Mouse (Mus musculus) liver, adult 2 months (tissue): ENCODE measurements at regions not wholly inside any gene's neighbourhood (a gene's known extent, or its start where the extent isn't known, plus 50 kb on each side); places are given as distances from the start of the nearest gene placed in this dataset.

Experiments
- DNase-seq: peaks from one replicate; pipeline ENCODE4 v3.0.0-alpha.2; 2011; ENCODE audit warnings: low read depth, low spot score; ENCODE audit errors: extremely low read depth
- H3K27ac ChIP-seq: fragments of 200-500 bp; replicated peaks from 2 replicates; pipeline ENCODE4 v1.5.1; 2012; ENCODE audit warnings: low read depth, mild to moderate bottlenecking, control low read depth, inconsistent platforms, low read length; ENCODE audit not compliant: insufficient read depth
- H3K27me3 ChIP-seq: fragments of 200-500 bp; 2 replicates; pipeline ENCODE4 v1.6.1; 2012; ENCODE audit warnings: mild to moderate bottlenecking, moderate library complexity, low read length, inconsistent platforms; ENCODE audit not compliant: control insufficient read depth, insufficient read depth
- H3K36me3 ChIP-seq: fragments of 200-500 bp; 2 replicates; pipeline ENCODE4 v1.6.1; 2012; ENCODE audit warnings: low read length, inconsistent platforms; ENCODE audit not compliant: control insufficient read depth, insufficient read depth
- H3K4me1 ChIP-seq: fragments of 200-500 bp; 2 replicates; pipeline ENCODE4 v1.6.1; 2011; ENCODE audit warnings: low read length; ENCODE audit not compliant: control insufficient read depth, insufficient read depth
- H3K4me3 ChIP-seq: fragments of 200-500 bp; 2 replicates; pipeline ENCODE4 v1.5.1; 2011; ENCODE audit warnings: low read depth, mild to moderate bottlenecking, control low read depth, low read length, moderate library complexity; ENCODE audit not compliant: insufficient read depth
- H3K79me2 ChIP-seq: fragments of 200-500 bp; 2 replicates; pipeline ENCODE4 v1.6.1; 2012; ENCODE audit warnings: inconsistent platforms, mild to moderate bottlenecking, low read length, moderate library complexity; ENCODE audit not compliant: control insufficient read depth, insufficient read depth
- H3K9ac ChIP-seq: fragments of 200-500 bp; 2 replicates; pipeline ENCODE4 v1.6.1; 2012; ENCODE audit warnings: low read depth, mild to moderate bottlenecking, control low read depth, inconsistent platforms, low read length
- CTCF ChIP-seq: fragments of 200-500 bp; IDR thresholded peaks from 2 replicates; pipeline ENCODE4 v1.5.1; 2011; ENCODE audit warnings: low read depth, low read length, control low read depth
- POLR2A ChIP-seq: fragments of 200-500 bp; IDR thresholded peaks from 2 replicates; pipeline ENCODE4 v1.6.1; 2011; ENCODE audit warnings: low read length, control low read depth; ENCODE audit not compliant: insufficient read depth; ENCODE audit errors: extremely low read depth
- WGBS: fragments of 180-500 bp; shearing (Covaris S2); methylation state at CpG from one replicate; pipeline ENCODE4 v1.1.7; 2018; 5-methylcytosine and 5-hydroxymethylcytosine counted together

DNA sequence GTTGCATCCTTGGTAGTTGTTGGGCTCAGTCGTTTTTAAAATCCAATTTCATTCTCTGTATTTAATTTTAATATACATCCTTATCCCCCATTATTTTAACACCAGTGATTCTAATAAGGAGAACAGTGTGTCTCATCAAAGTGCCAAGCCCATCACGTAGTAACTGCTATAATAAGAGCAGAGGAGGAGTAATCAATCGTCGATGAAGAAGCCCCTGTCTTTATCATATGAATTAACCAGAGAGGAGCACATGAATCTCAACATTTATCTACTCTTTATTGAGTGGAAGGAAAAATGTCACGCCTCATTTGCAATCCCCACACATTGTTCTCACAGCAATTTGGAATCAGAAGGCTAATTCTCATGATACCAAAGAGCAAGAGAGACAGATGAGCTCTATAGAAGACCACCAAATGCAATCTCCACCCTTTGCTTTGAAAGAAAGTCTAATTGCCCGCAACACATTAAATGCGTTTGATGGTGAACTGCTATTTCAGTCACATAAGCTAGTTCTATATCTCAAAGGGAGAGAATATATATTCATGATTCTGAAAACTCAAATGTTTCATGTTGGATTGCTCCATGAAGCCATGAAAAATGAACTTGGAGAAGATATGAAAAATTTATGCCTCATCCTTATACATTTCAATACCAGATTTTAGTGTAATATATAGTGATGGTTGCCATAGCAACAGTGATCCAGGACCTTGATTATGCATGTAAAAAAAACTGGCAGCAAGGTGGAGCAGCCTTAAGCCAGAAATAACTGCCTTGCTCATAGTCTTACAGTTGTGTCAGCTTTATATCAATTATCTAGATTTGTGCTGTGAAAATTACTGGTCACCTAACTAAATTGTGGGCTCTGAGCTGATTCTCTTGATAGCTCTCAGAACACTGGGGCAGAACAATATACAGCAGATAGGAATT is 244.2 kb downstream of the Tmsb4x start:
- no peaks in the 10 kb centered on the region for H3K36me3 ChIP-seq
- no peaks in the 10 kb centered on the region for H3K79me2 ChIP-seq
- 84% methylated on average over 7 of the region's 7 CpGs for WGBS
- TF ChIP-seq CTCF: no peak
- no peak for TF ChIP-seq POLR2A
- no peak overlapping the region for H3K4me3 ChIP-seq
- no peak for DNase-seq
- no peaks in the 10 kb centered on the region for H3K4me1 ChIP-seq
- H3K9ac ChIP-seq: no peak overlapping the region
- H3K27ac ChIP-seq: no peak overlapping the region
- H3K27me3 ChIP-seq: no peaks in the 10 kb centered on the region

DNA sequence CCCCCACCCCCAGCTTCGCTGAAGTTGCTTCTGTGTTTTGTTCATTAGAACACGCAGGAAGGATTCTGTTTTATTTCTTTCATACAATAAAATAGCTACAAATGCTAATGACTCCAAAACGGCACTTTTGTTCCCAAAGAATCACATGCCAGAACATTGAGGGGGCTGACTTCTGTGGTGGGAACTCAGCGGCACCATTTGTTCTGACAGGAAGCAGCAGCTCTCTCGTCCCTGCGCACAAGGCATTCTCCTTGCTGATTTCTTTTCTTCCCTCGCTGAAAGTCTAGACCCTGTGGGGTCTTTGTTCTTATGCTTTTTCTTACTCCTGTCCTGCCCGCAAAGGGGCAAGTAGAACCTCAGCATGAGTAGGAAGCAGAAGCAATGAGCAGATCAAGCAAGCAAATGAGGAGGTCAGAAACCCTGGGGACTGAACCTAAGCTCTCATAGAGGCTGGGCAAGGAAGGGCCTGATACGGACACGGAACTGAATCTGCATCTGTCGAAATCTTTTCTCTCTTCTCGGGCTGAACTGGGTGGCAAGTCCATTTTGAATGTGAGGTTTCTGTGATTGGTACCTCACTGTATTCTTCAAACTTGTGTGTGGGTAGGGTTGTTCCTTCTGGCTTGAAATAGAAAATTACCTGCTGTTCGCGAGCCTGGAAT is 256.5 kb downstream of the Tmsb4x start:
- Histone ChIP-seq H3K27ac (no peak overlapping the region), H3K4me3 (no peak overlapping the region), H3K79me2 (no peaks in the 10 kb centered on the region), H3K9ac (no peak overlapping the region), H3K27me3 (no peaks in the 10 kb centered on the region), H3K36me3 (no peaks in the 10 kb centered on the region), H3K4me1 (no peaks in the 10 kb centered on the region)
- no peak for DNase-seq
- TF ChIP-seq CTCF (no peak), POLR2A (no peak)
- 69% methylated on average over 14 of the region's 14 CpGs for WGBS

DNA sequence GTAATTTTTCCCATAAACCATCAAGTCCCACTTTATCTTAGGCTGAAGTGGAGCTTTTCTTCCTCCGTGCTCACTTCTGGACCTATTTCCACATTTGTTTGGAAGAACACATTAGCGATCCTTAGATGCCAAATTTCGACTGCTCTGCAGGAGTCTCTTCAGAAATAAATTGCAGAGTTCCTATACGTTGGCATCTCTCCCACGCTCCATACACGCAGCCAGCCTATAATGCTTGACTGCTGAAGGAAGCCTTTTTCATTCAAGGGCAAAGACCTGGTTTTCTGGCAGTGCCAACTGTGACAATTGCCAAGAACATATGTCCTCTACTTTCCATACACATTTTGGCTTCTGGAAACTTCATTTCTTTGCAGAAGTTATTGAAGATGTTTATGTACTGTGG is 258.1 kb downstream of the Tmsb4x start:
- H3K27ac ChIP-seq: no peak overlapping the region
- 94% methylated on average over 6 of the region's 6 CpGs for WGBS
- H3K36me3 ChIP-seq: no peaks in the 10 kb centered on the region

DNA sequence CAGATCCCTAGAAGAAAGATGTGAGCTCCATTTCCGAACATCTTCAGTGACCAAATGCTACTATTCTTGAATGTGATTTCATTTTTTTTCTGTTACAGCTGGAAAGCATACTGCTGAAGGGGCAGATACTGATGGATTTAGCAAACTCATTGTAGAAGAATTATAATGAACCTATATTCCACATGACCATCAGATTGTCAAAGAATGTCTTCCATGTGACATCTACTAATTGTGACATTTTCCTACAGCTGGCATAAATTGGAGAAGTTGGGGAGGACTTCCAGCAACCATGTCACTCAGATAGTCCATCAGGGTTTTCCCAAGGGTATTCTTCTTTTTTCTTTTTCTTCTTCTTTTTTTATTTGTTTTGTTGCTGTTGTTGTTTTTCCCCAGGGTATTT is 263.2 kb downstream of the Tmsb4x start:
- WGBS: 67% methylated on average over 1 of the region's 1 CpGs
- H3K27me3 ChIP-seq: no peaks in the 10 kb centered on the region
- DNase-seq: no peak
- H3K36me3 ChIP-seq: no peaks in the 10 kb centered on the region
- H3K27ac ChIP-seq: no peak overlapping the region
- H3K4me1 ChIP-seq: no peaks in the 10 kb centered on the region
- no peak overlapping the region for H3K4me3 ChIP-seq
- no peak for TF ChIP-seq POLR2A
- H3K9ac ChIP-seq: no peak overlapping the region
- H3K79me2 ChIP-seq: no peaks in the 10 kb centered on the region

More for the DNA sequence above, 258.1 kb downstream of the Tmsb4x start:
- no peak for DNase-seq
- H3K27me3 ChIP-seq: no peaks in the 10 kb centered on the region
- no peak overlapping the region for H3K9ac ChIP-seq
- H3K79me2 ChIP-seq: no peaks in the 10 kb centered on the region
- no peak for TF ChIP-seq POLR2A
- TF ChIP-seq CTCF: no peak
- no peak overlapping the region for H3K4me3 ChIP-seq
- H3K4me1 ChIP-seq: no peaks in the 10 kb centered on the region

DNA sequence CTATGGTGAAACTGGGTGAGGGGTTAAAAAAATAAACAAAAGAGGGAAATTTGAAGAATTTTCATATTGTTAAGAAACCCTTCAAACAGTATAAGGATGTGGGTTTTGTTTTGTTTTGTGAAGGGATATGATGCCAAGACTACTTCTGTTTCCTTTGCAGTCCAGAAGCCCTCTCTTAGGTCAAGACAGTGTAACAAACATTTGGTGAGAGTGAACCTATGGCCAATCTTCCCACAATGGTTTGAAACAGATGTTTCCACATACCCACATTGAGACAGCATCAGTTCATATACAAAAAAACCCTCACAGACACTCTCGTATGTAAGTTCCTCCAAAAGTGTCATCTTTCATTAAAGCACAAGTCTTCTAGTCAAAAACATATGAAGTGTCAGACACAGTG is 263.6 kb downstream of the Tmsb4x start:
- Histone ChIP-seq H3K27me3 (no peaks in the 10 kb centered on the region), H3K4me3 (no peak overlapping the region), H3K4me1 (no peaks in the 10 kb centered on the region), H3K27ac (no peak overlapping the region), H3K36me3 (no peaks in the 10 kb centered on the region), H3K9ac (no peak overlapping the region), H3K79me2 (no peaks in the 10 kb centered on the region)
- 80% methylated on average over 1 of the region's 1 CpGs for WGBS
- TF ChIP-seq CTCF (no peak), POLR2A (no peak)
- no peak for DNase-seq

DNA sequence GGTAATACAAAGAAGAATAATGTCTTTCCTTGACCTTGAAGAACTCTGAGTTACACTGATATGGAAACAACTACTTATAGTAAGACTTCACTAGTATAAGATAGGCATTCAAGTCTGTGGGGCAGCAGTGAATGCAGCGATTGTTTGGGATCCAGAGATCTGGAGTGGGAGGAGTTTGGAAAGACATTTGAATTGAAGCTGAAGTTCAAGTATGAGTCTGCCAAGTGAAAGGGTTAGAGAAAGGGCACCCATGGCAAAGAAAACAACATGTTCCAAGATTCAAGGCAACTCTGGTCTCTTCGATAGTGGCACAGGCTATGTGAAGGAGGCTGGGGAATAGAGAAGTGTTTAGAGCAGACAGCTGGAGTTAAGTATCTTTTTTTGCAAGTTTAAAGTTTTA is 275.3 kb downstream of the Tmsb4x start:
- WGBS: 28% methylated on average over 2 of the region's 2 CpGs
- DNase-seq: peak; percentile 12
- H3K4me3 ChIP-seq: no peak overlapping the region
- H3K27me3 ChIP-seq: no peaks in the 10 kb centered on the region
- H3K36me3 ChIP-seq: no peaks in the 10 kb centered on the region
- TF ChIP-seq CTCF (no peak), POLR2A (no peak)
- no peak overlapping the region for H3K27ac ChIP-seq
- H3K9ac ChIP-seq: no peak overlapping the region
- no peaks in the 10 kb centered on the region for H3K79me2 ChIP-seq
- no peaks in the 10 kb centered on the region; the same call in 1 of the 2 replicates for H3K4me1 ChIP-seq
